Mouse (Mus musculus): ENCODE data around the gene Mlc1. TPM values are rescaled to one million over a fixed set of nuclear protein-coding genes. Genes with fewer than 3 reads are reported as not detected.
A peak's percentile ranks its signal among the peaks of the same experiment; 100 is the strongest.

The Mlc1 gene
- total and polyA plus RNA-seq, 3 experiments, result not detected

- DNase-seq, result no peak
These were observed 41.5 kb downstream of the Mlc1 start for GRCm38 (mm10) chr15:88937291-88937650.

DNA sequence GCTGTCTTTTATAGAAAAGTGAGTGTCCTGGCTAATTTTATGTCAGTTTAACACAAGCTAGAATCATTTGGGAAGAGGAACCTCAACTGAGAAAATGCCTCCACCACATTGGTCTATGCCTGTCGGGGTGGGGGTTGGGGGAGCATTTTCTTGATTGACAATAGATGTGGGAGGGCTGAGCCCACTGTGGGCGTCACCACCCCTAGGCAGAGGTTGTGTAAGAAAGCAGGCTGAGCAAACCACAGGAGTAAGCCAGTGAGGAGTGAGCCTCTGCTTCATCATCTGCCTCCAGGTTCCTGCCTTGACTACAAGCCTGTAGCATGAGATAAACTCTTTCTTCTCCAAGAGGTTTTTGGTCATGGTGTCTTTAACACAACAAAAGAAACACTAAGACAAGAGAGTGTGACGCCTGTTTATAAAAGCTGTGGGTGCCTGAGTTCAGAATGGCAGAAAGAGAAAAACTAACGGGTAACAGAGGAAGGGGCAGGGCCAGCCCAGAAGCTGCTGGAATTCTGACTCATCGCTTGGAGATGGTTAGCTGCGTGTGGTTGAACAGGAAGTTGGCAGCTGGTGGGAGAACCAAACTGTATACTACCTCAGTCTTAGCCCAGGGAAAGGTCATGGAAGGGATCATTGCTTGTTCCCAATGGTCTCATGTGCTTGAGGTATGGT is 42.1 kb downstream of the Mlc1 start:
- no peak for DNase-seq

GRCm38 (mm10) chr15:88934141-88934540 is 44.7 kb downstream of the Mlc1 start:
- no peak for DNase-seq

DNA sequence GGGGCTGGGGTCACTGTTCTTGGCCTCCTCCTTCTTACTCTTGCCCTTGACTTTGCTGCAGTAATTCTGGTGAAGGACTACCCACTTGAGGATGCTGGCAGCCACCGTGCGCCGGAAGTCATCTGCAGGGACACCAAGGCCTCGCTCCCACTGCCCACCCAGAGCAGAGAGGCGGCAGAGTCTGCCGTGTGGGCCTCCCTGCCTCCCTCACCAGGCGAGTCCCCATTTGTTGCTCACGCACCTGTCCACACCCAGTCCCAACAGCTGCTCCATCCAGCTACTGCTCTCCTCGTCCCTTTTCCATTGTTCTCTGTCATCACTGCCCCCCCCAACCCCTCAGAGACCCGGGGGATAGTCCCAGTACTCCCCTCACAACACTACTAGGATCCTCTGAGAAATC is 46.1 kb downstream of the Mlc1 start:
- no peak for DNase-seq

GRCm38 (mm10) chr15:88921992-88922310 is 56.9 kb downstream of the Mlc1 start:
- peak; percentile 70 for DNase-seq

DNA sequence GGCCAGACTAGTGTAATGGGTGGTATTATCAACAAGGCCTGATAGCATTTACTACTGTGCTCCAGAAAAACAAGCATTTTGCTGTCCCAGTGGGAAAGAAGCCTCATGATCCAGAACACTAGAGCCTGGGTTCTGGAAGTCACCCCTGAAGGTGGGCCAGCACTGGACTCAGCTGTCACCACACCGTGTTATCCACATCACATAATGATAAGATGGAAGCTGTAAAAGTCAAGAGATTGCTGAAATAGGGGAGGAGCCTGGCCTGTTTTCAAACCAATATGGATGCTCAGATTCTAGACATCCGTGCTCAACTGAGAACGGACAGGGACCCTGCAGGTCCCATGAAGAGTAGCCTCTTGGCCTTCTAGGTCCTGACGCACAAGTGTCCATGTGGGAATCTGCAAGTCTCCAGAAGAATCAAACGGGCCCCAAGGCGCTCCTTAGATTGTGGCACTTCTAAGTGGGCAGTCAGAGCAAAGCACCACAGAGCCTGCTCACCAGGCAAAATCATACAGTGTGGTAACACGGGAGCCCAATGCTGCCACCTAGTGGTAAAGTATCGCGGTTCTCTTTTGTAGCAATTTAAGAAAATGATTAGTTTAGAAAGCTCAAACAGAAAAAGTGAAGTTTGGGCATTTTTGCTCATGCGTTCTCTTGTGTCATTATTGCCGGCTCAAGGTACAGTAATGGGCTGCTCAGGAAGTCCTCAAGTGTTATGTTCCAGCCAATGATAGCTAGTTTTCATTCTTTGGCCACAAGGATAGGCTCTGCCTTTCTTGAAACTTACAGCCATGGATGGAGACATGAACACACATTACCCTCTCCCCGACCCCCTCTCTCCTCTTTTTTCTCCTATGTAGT is 57.4 kb downstream of the Mlc1 start:
- DNase-seq, result peak; percentile 81

DNA sequence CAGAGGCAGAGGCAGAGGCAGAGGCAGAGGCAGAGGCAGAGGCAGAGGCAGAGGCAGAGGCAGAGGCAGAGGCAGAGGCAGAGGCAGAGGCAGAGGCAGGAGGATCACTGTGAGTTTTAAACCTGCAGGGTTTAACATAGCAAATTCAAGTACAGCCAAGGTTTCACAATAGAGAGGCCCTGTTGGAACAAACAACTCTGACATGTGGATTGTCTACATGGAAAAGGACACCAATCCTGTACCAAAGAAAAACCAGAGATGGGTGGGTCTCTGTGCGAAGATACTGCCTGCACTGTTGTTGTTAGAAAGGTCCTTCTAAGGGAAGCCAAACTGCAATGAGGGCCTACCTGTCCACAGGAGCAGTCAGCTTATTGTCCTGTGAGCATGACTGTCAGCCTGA is 58.7 kb downstream of the Mlc1 start:
- no peak for DNase-seq

DNA sequence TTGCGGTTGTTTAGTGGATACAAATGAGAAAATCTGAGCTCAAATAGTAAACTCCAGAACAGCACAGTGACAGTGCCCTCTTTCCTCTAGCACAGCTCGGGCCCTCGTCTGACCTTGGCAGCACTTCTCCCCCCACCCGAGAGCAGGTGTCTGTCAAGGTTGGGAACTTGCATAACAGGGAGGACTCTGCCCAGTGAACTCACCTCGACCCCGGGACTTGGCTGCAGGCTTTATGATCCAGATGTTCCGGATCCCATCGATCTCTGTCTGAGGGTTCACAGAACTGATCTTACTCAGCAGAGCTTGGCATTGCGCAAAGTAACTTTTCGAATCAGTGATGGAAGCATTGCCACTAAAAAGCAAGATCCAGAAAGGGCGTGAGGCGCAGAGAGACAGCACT is 59.5 kb downstream of the Mlc1 start:
- peak; percentile 95 for DNase-seq

GRCm38 (mm10) chr15:88917126-88917525 is 61.7 kb downstream of the Mlc1 start:
- no peak for DNase-seq

DNA sequence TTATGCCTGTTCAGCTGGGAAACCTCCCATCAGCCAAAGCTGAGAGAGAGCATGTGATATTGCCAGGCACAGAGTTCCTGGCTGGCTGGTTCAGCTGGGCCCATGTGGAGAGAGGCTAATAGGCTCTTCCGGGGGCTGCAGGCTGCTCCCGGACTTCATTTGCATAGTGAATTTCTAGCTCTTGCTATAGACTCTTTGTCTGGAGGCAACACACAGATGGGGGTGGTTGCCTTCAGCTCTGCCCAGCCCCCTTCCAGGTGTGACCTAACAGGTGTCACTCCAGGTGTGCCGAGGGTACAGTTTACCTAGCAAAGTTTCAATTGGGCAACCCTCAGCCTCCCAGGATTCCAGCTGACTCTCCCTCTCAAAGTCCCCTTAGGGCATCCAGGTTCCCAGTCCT is 62.4 kb downstream of the Mlc1 start:
- no peak for DNase-seq

GRCm38 (mm10) chr15:88915046-88915445 is 63.8 kb downstream of the Mlc1 start:
- DNase-seq, result no peak

DNA sequence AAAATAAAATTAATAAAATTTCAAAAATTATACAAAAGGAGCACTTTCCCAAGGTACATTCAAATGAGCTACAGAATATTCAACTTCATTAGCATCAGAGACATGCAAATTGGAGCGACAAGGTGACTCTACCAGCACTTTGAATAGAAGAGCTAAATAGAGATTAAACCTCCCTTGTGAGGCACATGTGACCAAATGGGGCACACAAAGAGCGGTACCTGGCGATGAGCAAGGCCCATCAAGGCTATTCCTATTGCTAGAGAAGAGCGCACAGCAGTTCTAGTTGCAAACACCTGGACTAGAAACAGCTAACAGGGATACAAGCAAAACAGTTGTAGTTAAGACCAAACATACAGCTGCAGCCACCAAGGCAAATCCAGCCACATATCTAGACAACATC is 72.5 kb downstream of the Mlc1 start:
- no peak for DNase-seq

Other genes with a start within 250 kb of the Mlc1 start
- gene Brd1, start 244.8 kb downstream of the Mlc1 start, total RNA-seq (2021), result 10 to 100 TPM; 38.0 to 52.6 TPM
- gene Brd1, start 244.8 kb downstream of the Mlc1 start, polyA plus RNA-seq (2012; rRNA removed), result 7.5 and 9.6 TPM in 2 replicates
- gene Zbed4, start 227.3 kb downstream of the Mlc1 start, total RNA-seq (2021), result 10 to 100 TPM in 1 of 2 experiments, 1 to 10 TPM in 1; 7.5 to 13.2 TPM
- gene Zbed4, start 227.3 kb downstream of the Mlc1 start, polyA plus RNA-seq (2012; rRNA removed), result 1.7 and 2.0 TPM in 2 replicates
- 10 to 100 TPM; 15.2 to 19.2 TPM for gene Alg12, start 159.7 kb downstream of the Mlc1 start, total RNA-seq (2021)
- 20.4 and 21.2 TPM in 2 replicates for gene Alg12, start 159.7 kb downstream of the Mlc1 start, polyA plus RNA-seq (2012; rRNA removed)
- 10 to 100 TPM; 44.8 to 45.6 TPM for gene Creld2, start 159.4 kb downstream of the Mlc1 start, total RNA-seq (2021)
- gene Creld2, start 159.4 kb downstream of the Mlc1 start, polyA plus RNA-seq (2012; rRNA removed), result 25.5 and 25.7 TPM in 2 replicates
- gene Pim3, start 116.8 kb downstream of the Mlc1 start, total RNA-seq (2021), result 100 to 1,000 TPM in 1 of 2 experiments, 10 to 100 TPM in 1; 71.7 to 105 TPM
- 156 and 157 TPM in 2 replicates for gene Pim3, start 116.8 kb downstream of the Mlc1 start, polyA plus RNA-seq (2012; rRNA removed)
- gene Ttll8, start 24.6 kb downstream of the Mlc1 start, total RNA-seq (2021), result under 1 TPM in 1 of 2 experiments, not detected in 1; 0.17 TPM
- 0.03 TPM in 1 of 2 replicates, not detected in the other for gene Ttll8, start 24.6 kb downstream of the Mlc1 start, polyA plus RNA-seq (2012; rRNA removed)
- gene Mov10l1, start 3.9 kb upstream of the Mlc1 start, total RNA-seq (2021), result not detected
- gene Mov10l1, start 3.9 kb upstream of the Mlc1 start, polyA plus RNA-seq (2012; rRNA removed), result not detected in 2 replicates
- gene Panx2, start 80.7 kb upstream of the Mlc1 start, total RNA-seq (2021), result 1 to 10 TPM in 1 of 2 experiments, under 1 TPM in 1; 0.61 to 1.3 TPM
- 1.1 and 1.9 TPM in 2 replicates for gene Panx2, start 80.7 kb upstream of the Mlc1 start, polyA plus RNA-seq (2012; rRNA removed)
- 10 to 100 TPM; 27.4 to 47.7 TPM for gene Trabd, start 96.1 kb upstream of the Mlc1 start, total RNA-seq (2021)
- 43.2 and 47.8 TPM in 2 replicates for gene Trabd, start 96.1 kb upstream of the Mlc1 start, polyA plus RNA-seq (2012; rRNA removed)
- 10 to 100 TPM; 37.0 to 39.2 TPM for gene Selenoo, start 110.1 kb upstream of the Mlc1 start, total RNA-seq (2021)
- gene Selenoo, start 110.1 kb upstream of the Mlc1 start, polyA plus RNA-seq (2012; rRNA removed), result 120 and 126 TPM in 2 replicates
- 10 to 100 TPM; 11.2 to 12.3 TPM for gene Tubgcp6, start 144.1 kb upstream of the Mlc1 start, total RNA-seq (2021)
- gene Tubgcp6, start 144.1 kb upstream of the Mlc1 start, polyA plus RNA-seq (2012; rRNA removed), result 30.6 and 31.8 TPM in 2 replicates
- 10 to 100 TPM; 10.9 to 11.2 TPM for gene Hdac10, start 149.7 kb upstream of the Mlc1 start, total RNA-seq (2021)
- 29.7 and 30.3 TPM in 2 replicates for gene Hdac10, start 149.7 kb upstream of the Mlc1 start, polyA plus RNA-seq (2012; rRNA removed)
- 10 to 100 TPM in 1 of 2 experiments, 1 to 10 TPM in 1; 6.7 to 10.2 TPM for gene Mapk12, start 161.7 kb upstream of the Mlc1 start, total RNA-seq (2021)
- gene Mapk12, start 161.7 kb upstream of the Mlc1 start, polyA plus RNA-seq (2012; rRNA removed), result 5.9 and 9.1 TPM in 2 replicates
- 1 to 10 TPM; 2.5 to 3.6 TPM for gene Mapk11, start 170.6 kb upstream of the Mlc1 start, total RNA-seq (2021)
- 4.1 and 4.4 TPM in 2 replicates for gene Mapk11, start 170.6 kb upstream of the Mlc1 start, polyA plus RNA-seq (2012; rRNA removed)
- 100 to 1,000 TPM in 1 of 2 experiments, 10 to 100 TPM in 1; 94.8 to 118 TPM for gene Plxnb2, start 201.8 kb upstream of the Mlc1 start, total RNA-seq (2021)
- 168 and 182 TPM in 2 replicates for gene Plxnb2, start 201.8 kb upstream of the Mlc1 start, polyA plus RNA-seq (2012; rRNA removed)
- 1 to 10 TPM; 5.2 to 5.7 TPM for gene Dennd6b, start 217.5 kb upstream of the Mlc1 start, total RNA-seq (2021)
- 24.0 and 24.9 TPM in 2 replicates for gene Dennd6b, start 217.5 kb upstream of the Mlc1 start, polyA plus RNA-seq (2012; rRNA removed)
- 10 to 100 TPM; 38.6 to 54.4 TPM for gene Ppp6r2, start 232.5 kb upstream of the Mlc1 start, total RNA-seq (2021)
- 565 and 749 TPM in 2 replicates for gene Ppp6r2, start 232.5 kb upstream of the Mlc1 start, polyA plus RNA-seq (2012; rRNA removed)